Mouse (Mus musculus): ENCODE data around the gene Sdsl.

Gene Sdsl

DNA sequence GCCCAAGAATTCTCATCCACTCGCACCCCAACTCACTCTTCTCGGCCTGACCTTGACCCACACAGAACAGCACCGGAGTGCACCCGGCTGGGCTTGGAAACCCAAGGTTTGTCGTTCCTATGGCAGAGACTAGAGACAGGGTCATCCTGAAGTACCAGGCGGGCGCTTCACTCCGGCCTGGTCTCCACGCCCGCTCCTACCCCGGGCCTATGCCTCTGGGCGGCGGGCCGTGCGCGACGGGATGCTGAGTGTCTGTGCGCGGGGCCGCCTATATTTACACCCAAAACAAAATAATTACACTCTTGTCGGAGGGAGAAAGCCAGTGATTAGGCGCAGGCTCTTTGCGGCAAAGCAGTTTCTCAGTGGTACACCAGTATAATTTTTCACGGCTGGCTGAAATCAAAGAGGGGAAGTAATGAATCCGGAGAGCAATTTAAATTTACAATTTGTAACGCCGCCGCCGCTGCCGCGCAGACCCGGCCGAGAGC is 45.1 kb downstream of the Sdsl start:
- no peak for DNase-seq

GRCm38 (mm10) chr5:120426572-120426971 is 46.0 kb downstream of the Sdsl start:
- DNase-seq: no peak

- no peak for DNase-seq
Observed at GRCm38 (mm10) chr5:120425711-120426110, 46.9 kb downstream of the Sdsl start.

GRCm38 (mm10) chr5:120424657-120425056 is 48.0 kb downstream of the Sdsl start:
- no peak for DNase-seq

GRCm38 (mm10) chr5:120424039-120424438 is 48.6 kb downstream of the Sdsl start:
- peak in 1 of 2 experiments; percentile 23 for DNase-seq

GRCm38 (mm10) chr5:120420106-120420505 is 52.5 kb downstream of the Sdsl start:
- DNase-seq: no peak

- DNase-seq: no peak
Observed at GRCm38 (mm10) chr5:120413436-120413835, 59.2 kb downstream of the Sdsl start.

DNA sequence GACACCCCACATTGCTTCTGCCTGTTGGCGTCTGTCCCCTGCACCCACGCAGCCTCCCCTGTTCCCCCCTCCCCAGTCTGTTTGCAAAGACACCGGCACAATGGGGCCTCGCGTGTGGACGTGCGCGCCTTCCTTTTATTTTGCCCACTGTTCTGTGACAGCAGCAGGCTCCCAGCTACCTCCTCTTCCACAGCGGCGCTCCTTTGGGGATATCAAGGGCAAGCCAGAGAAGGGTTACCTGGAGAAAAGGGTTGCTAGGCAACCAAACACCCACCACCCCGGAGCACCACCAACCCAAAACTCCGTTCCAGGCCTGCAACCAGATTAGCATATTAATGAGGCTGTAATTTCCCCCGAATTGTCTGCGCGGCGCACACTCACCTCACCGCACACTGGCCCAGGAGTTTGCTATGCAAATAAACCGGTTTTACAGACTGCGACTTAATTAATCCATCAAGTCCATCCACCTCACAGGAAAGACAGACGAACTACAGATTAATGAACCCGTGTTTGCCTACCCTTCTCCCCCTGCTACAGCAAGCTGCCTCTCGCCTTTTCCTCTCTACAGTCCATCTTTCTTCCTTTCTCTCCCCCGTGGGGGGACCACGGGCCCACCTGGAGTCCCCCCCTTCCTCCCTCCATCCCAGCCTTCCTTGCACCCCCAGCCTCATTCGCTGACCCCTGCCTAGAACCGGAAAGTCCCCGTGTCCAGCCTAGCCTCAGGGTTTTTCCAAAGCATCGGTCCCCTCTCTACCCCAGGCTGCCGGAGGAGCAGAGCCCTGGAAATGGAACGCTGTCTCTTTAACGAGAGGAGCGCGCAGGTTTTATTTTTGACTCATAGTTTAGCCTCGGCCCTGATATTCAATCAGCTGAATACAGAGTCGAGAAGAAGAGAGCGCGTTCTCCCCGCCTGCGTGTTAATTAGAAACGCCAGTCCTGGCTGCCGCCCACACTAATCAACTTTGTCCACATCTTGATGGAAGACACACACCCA is 62.9 kb downstream of the Sdsl start:
- DNase-seq: no peak

GRCm38 (mm10) chr5:120408933-120409332 is 63.7 kb downstream of the Sdsl start:
- DNase-seq: no peak

Measured in cerebellum, postnatal 25 days (tissue).